Mouse (Mus musculus) embryonic facial prominence, embryonic 15.5 days (tissue): ENCODE data around the gene Cux1. TPM values are rescaled to one million over a fixed set of nuclear protein-coding genes. Genes with fewer than 3 reads are reported as not detected.

Source experiments
- ATAC-seq: fragments of 200-750 bp; cut with Nextera tagmentation; 2 replicates; pipeline ENCODE4 v1.8.0; 2017; ENCODE audit warnings: low read depth, moderate TSS enrichment; ENCODE audit not compliant: insufficient number of reproducible peaks, low FRiP score, low TSS enrichment
- H3K27ac ChIP-seq: fragments of 300-500 bp; sonication (generic); replicated peaks from 2 replicates; pipeline ENCODE4 v1.5.1; 2015; ENCODE audit warnings: mild to moderate bottlenecking, inconsistent platforms
- H3K27me3 ChIP-seq: fragments of 300-500 bp; sonication (generic); 2 replicates; pipeline ENCODE4 v1.6.1; 2015; ENCODE audit warnings: inconsistent platforms
- H3K36me3 ChIP-seq: fragments of 300-500 bp; sonication (generic); 2 replicates; pipeline ENCODE4 v1.6.1; 2015; ENCODE audit warnings: mild to moderate bottlenecking, inconsistent platforms
- H3K4me1 ChIP-seq: fragments of 300-500 bp; sonication (generic); 2 replicates; pipeline ENCODE4 v1.6.1; 2015; ENCODE audit warnings: inconsistent platforms
- H3K4me2 ChIP-seq: fragments of 300-500 bp; sonication (generic); replicated peaks from 2 replicates; pipeline ENCODE4 v1.6.1; 2015; ENCODE audit warnings: mild to moderate bottlenecking, inconsistent platforms
- H3K4me3 ChIP-seq: fragments of 300-500 bp; sonication (generic); replicated peaks from 2 replicates; pipeline ENCODE4 v1.5.1; 2015; ENCODE audit warnings: mild to moderate bottlenecking, inconsistent platforms
- H3K9ac ChIP-seq: fragments of 300-500 bp; sonication (generic); 2 replicates; pipeline ENCODE4 v1.6.1; 2015; ENCODE audit warnings: inconsistent platforms
- H3K9me3 ChIP-seq: fragments of 300-500 bp; sonication (generic); replicated peaks from 2 replicates; pipeline ENCODE4 v1.6.1; 2016; ENCODE audit warnings: inconsistent platforms
- WGBS: fragments of 180-500 bp; shearing (Covaris S2); methylation state at CpG from one replicate; pipeline ENCODE4 v1.1.7; 2015; 5-methylcytosine and 5-hydroxymethylcytosine counted together
- polyA plus RNA-seq: library from polyadenylated mRNA; unstranded; fragments of >200 nt; fragmentation: Nextera tagmentation; extraction: Ambion mirVana; gene quantifications from 2 replicates; pipeline ENCODE4 v1.2.1, GENCODE M21; 2015

Cux1 gene
- polyA plus RNA-seq, 1 experiment from 2014 or later, result 78.0 TPM

DNA sequence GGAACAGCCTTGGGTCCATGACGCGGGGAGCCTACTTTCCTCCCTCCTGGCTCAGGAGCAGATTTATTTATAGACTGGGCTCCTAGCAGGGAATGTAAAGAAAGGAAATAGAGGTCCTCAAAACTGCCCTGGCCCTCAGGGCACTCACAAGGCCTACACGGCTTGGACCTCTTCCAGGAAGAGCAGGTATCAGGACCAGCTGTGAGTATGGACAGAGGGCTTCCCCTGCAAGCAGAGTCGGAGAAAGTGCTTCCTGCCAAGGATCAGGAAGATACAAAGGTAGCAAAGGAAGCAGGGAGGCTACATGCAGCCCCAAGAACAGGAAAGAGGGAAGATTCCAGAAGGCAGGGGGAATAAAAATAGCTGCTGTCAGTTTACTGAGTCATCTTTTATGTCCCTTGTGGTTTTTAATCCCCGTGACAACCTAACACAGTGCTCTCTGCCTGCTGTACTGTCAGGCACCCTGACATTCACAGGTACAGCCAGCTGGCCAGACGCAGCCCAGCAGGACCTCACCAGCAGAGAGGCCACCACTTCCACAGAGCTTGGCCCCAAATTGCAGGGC is 66.9 kb downstream of the Cux1 start:
- H3K27ac ChIP-seq, result no peak overlapping the region
- ATAC-seq, result no peak
- no peak overlapping the region for H3K9ac ChIP-seq
- no peaks in the 10 kb centered on the region for H3K9me3 ChIP-seq
- H3K36me3 ChIP-seq, result no peaks in the 10 kb centered on the region
- H3K4me2 ChIP-seq, result no peak overlapping the region
- peaks cover 28% of the 10 kb centered on the region for H3K4me1 ChIP-seq
- WGBS, result 42% methylated on average over 6 of the region's 6 CpGs
- H3K4me3 ChIP-seq, result no peak overlapping the region
- peaks cover 45% of the 10 kb centered on the region for H3K27me3 ChIP-seq

DNA sequence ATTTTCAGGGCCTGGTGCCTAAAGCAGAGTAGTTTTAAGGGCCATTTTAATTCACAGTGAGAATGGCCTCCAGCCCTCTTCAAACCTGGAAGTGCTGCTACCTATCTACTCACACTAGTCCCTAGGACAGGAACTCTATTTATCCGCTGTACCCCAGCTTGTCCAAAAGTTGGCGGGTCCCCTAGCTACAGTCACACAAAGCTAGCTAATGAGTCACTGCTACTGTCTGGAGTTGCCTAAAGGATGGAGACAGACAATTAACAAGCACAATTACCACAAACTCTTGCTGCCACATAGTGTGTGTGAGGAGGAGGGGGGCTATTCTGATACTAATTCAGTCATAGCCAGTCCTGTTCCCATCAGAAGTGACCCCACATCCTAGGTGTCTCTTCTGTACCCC is 68.0 kb downstream of the Cux1 start:
- Histone ChIP-seq H3K27me3 (peaks cover 44% of the 10 kb centered on the region), H3K9ac (no peak overlapping the region), H3K4me2 (no peak overlapping the region), H3K9me3 (no peaks in the 10 kb centered on the region), H3K4me3 (no peak overlapping the region), H3K27ac (no peak overlapping the region), H3K36me3 (no peaks in the 10 kb centered on the region), H3K4me1 (peaks cover 28% of the 10 kb centered on the region)
- WGBS, result 87% methylated on average over 2 of the region's 2 CpGs
- ATAC-seq, result no peak

DNA sequence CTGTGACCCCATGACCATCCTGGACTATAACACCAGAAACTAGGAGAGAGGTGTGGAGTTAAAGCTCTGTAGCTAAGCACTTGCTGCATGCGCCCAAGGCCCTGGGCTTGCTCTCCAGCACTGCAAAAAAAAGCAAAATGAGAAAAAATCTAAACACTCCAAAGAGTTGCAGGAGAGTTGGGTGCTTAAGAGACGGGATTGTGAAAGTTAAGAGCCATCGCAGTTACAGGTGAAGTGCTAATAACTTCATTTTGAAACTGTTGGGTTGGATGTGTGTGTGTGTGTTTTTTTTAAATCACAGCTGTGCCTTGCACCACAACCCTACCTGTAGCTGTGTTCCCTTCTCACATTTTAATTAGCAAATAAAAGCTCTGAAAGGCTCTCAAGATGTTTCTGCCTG is 68.5 kb downstream of the Cux1 start:
- peaks cover 25% of the 10 kb centered on the region for H3K4me1 ChIP-seq
- H3K4me2 ChIP-seq, result no peak overlapping the region
- no peak overlapping the region for H3K4me3 ChIP-seq
- H3K9me3 ChIP-seq, result no peaks in the 10 kb centered on the region
- H3K36me3 ChIP-seq, result no peaks in the 10 kb centered on the region
- no peak overlapping the region for H3K9ac ChIP-seq
- peaks cover 38% of the 10 kb centered on the region for H3K27me3 ChIP-seq
- ATAC-seq, result no peak
- 94% methylated on average over 3 of the region's 3 CpGs for WGBS
- H3K27ac ChIP-seq, result no peak overlapping the region

DNA sequence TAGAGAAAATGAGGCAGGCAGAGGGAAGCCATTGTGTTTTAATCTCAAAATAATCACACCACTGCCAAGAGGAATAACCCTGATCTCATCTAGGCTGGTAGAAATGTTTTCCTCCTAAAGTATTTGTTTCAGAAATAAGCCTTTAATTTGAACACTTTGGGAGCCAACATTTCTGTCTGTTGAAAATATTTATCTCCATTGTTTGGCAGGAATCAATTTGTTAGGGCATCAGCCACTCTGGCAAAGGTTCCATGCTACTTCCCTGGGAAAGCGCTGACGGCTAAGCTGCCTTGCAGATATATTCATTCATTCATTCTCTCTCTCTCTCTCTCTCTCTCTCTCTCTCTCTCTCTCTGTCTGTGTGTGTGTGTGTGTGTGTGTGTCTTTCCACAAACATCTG is 70.0 kb downstream of the Cux1 start:
- ATAC-seq, result no peak
- no peaks in the 10 kb centered on the region for H3K9me3 ChIP-seq
- WGBS, result 64% methylated on average over 2 of the region's 2 CpGs
- H3K36me3 ChIP-seq, result no peaks in the 10 kb centered on the region
- H3K4me1 ChIP-seq, result peaks cover 15% of the 10 kb centered on the region
- H3K4me3 ChIP-seq, result no peak overlapping the region
- H3K4me2 ChIP-seq, result no peak overlapping the region
- H3K27ac ChIP-seq, result no peak overlapping the region
- no peak overlapping the region for H3K9ac ChIP-seq
- peaks cover 34% of the 10 kb centered on the region for H3K27me3 ChIP-seq

DNA sequence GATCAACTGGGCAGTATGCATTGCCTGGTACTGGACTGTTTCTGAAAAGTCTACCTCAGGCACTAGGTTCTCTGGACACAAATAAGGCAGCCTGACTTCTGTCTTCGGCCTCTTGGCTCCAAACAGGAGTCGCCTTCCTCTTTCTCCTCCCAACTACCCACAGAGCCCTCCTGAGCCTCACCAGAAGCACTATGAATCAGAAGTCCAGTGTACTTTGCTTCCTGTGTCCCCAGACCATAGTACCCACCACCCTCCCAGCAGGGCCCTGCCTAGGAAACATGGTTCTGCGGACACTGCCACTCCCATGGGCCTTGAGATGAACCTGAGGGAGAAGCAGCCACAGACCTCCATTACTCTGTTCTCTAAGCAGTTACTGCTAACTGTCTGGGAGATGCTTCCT is 71.7 kb downstream of the Cux1 start:
- Histone ChIP-seq H3K4me2 (no peak overlapping the region), H3K4me3 (no peak overlapping the region), H3K27me3 (peaks cover 34% of the 10 kb centered on the region), H3K36me3 (no peaks in the 10 kb centered on the region), H3K4me1 (peaks cover 7% of the 10 kb centered on the region; the same call in 1 of the 2 replicates), H3K9me3 (no peaks in the 10 kb centered on the region), H3K9ac (no peak overlapping the region), H3K27ac (no peak overlapping the region)
- no peak for ATAC-seq
- WGBS, result 84% methylated on average over 3 of the region's 3 CpGs

DNA sequence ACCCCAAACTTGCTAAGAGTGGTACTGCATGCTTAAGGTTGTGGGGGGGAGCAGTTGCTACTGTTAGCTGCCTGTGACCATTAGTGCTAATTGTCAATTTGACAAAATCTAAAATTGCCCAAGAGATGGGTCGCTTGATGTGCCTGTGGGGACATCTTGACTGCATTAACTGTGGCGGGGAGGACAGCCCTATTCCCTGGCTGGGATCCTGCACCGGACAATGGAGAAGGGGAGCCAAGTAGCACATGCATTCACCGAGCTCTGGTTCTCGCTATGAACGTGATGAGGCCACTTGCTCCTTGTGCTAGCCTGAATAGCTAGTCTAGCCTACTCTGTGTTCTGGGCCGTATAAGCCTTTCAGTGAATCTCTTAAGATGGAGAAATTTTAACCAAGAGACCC is 72.4 kb downstream of the Cux1 start:
- Histone ChIP-seq H3K27ac (no peak overlapping the region), H3K36me3 (no peaks in the 10 kb centered on the region), H3K4me3 (no peak overlapping the region), H3K9me3 (no peaks in the 10 kb centered on the region), H3K27me3 (peaks cover 27% of the 10 kb centered on the region), H3K4me1 (peaks cover under 1% of the 10 kb centered on the region; the same call in 1 of the 2 replicates), H3K4me2 (no peak overlapping the region), H3K9ac (no peak overlapping the region)
- ATAC-seq, result no peak
- WGBS, result 61% methylated on average over 7 of the region's 7 CpGs

DNA sequence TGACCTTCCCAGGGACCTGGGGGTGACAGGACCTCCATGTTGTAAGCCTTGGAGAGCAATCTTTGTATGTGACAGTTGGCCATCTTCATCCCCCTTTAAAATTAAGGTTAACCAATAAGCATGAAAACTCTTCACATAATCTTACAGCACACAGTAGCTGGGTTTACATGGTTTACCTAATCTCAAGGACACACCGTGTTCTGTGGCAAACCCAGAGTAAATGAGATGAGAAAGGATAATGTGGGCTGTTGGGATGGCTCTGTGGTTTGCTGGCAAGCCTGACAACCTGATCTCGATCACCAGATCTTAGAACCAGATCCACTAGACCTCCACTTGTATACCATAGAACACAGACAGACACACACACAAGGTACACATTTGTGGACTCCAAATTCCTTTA is 73.0 kb downstream of the Cux1 start:
- H3K27me3 ChIP-seq, result peaks cover 21% of the 10 kb centered on the region
- H3K9me3 ChIP-seq, result no peaks in the 10 kb centered on the region

DNA sequence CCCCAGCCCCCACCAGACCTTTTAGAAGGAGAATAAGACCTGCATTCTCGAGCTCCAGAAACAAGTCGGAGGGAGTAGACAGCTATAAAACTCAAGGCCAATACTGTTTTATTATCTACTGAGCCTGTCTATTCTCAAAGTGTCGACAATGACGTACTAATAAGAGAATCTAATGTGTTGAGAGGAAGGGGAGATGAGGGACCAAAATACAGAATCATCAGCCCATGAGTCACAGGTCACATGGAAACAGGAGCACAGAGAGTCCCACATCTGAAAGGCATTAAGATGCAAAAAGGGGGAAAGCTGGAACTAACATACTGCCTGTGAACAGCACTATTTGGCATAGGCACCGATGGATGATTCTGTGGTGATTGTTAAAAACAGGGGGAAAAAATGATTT is 77.8 kb downstream of the Cux1 start:
- H3K4me3 ChIP-seq, result no peak overlapping the region
- no peak overlapping the region for H3K27ac ChIP-seq
- H3K27me3 ChIP-seq, result peaks cover 6% of the 10 kb centered on the region; the same call in 1 of the 2 replicates
- H3K4me2 ChIP-seq, result no peak overlapping the region
- ATAC-seq, result no peak
- H3K36me3 ChIP-seq, result 0 out of 2 replicates have a peak, but pooled peaks cover 4% of the 10 kb centered on the region
- peaks cover 17% of the 10 kb centered on the region for H3K4me1 ChIP-seq
- H3K9me3 ChIP-seq, result no peaks in the 10 kb centered on the region
- H3K9ac ChIP-seq, result no peak overlapping the region
- WGBS, result 56% methylated on average over 5 of the region's 5 CpGs

More for the DNA sequence above, 73.0 kb downstream of the Cux1 start:
- Histone ChIP-seq H3K4me2 (no peak overlapping the region), H3K4me1 (no peaks in the 10 kb centered on the region), H3K4me3 (no peak overlapping the region), H3K27ac (no peak overlapping the region), H3K9ac (no peak overlapping the region), H3K36me3 (no peaks in the 10 kb centered on the region)
- no peak for ATAC-seq
- WGBS, result 84% methylated on average over 2 of the region's 2 CpGs

DNA sequence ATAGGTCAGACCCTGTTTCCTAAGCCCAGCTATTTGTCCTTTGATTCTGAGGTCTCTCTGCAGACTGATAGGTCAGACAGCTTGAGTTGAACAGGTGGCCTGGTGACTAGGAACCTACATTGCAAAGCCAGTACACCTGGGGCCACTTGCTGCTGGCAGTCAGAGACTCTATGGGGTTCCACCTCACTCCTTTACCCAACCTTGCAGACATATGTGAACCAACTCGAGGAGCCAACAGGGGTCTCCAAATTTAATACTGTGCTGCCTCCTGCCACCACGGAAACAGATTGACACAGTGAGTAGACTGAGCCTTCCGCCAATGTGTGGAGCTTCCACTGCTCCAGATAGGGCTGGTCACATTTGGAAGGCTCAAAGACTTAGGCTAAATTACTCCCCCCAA is 78.6 kb downstream of the Cux1 start:
- Histone ChIP-seq H3K27me3 (peaks cover 6% of the 10 kb centered on the region; the same call in 1 of the 2 replicates), H3K36me3 (0 out of 2 replicates have a peak, but pooled peaks cover 4% of the 10 kb centered on the region), H3K27ac (no peak overlapping the region), H3K4me3 (no peak overlapping the region), H3K4me2 (no peak overlapping the region), H3K4me1 (peaks cover 17% of the 10 kb centered on the region), H3K9ac (no peak overlapping the region), H3K9me3 (no peaks in the 10 kb centered on the region)
- WGBS, result 60% methylated on average over 3 of the region's 3 CpGs
- ATAC-seq, result no peak

DNA sequence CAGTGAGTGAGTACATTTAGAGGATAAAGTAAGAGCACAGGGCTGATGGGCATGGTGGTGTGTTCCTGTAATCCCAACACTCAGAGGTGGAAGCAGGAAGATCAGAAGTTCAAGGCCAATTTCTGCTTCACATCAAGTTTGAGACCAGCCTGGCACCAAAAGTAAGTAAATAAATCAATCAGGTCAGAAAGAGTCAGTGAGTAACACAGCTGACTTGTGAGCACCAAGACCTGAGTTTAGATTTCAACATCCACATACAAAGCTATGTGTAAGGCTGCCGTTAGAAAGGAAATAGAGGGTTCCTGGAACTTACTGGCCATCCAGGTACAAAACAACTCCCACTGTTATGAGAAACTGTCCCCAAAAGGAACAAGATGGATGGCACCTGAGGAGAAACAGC is 79.1 kb downstream of the Cux1 start:
- Histone ChIP-seq H3K9ac (no peak overlapping the region), H3K27me3 (peaks cover 6% of the 10 kb centered on the region; the same call in 1 of the 2 replicates), H3K4me3 (no peak overlapping the region), H3K36me3 (0 out of 2 replicates have a peak, but pooled peaks cover 4% of the 10 kb centered on the region), H3K9me3 (no peaks in the 10 kb centered on the region), H3K4me2 (no peak overlapping the region), H3K4me1 (peaks cover 17% of the 10 kb centered on the region), H3K27ac (no peak overlapping the region)
- no peak for ATAC-seq
- 71% methylated on average over 1 of the region's 1 CpGs for WGBS

DNA sequence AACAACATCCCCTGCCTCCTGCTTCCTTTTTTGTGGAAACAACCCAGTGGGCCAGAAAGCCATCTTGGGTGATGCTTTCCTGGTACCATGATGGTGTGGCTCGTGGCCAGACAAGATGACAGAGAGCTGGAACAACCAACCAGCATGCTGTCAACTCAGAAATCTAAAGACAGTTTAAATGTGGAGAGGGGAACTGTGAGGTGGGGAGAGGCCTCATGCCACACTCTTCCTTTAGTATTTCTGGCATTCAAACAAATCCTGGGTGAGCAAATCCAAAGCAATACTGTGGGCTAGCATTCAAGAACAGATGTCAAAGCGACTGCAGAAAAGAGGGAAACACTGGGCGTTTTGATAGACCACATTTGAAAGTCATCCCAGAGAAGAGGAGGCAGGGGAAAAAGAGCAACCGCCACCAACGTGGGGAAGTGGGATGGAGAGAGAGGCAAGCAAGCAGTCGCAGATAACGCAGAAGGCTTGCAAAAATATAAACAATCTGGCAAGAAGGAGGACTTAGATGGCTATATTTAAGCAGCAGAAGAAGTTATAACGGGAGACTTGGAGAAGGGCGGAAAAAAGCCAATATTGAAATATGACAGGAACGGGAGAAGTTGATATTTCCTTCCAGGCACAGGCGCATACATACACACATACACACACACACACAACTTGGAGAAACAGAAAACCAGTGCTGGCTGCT is 79.7 kb downstream of the Cux1 start:
- no peaks in the 10 kb centered on the region for H3K9me3 ChIP-seq
- no peak overlapping the region for H3K4me2 ChIP-seq
- ATAC-seq, result no peak
- no peak overlapping the region for H3K9ac ChIP-seq
- H3K27ac ChIP-seq, result no peak overlapping the region
- H3K27me3 ChIP-seq, result peaks cover 6% of the 10 kb centered on the region; the same call in 1 of the 2 replicates
- H3K36me3 ChIP-seq, result peaks cover 4% of the 10 kb centered on the region; the same call in 1 of the 2 replicates
- 54% methylated on average over 11 of the region's 11 CpGs for WGBS
- peaks cover 17% of the 10 kb centered on the region for H3K4me1 ChIP-seq
- no peak overlapping the region for H3K4me3 ChIP-seq
